Mouse (Mus musculus) ES-Bruce4 (cell line): ENCODE data around the gene Aebp2. TPM values are rescaled to one million over a fixed set of nuclear protein-coding genes. Genes with fewer than 3 reads are reported as not detected.
A peak's percentile ranks its signal among the peaks of the same experiment; 100 is the strongest.

ENCODE experiments used
- H3K27ac ChIP-seq: 2 replicates; pipeline ENCODE4 v1.5.1; 2012; ENCODE audit warnings: low read length, inconsistent platforms; ENCODE audit not compliant: insufficient read depth
- H3K27me3 ChIP-seq: 2 replicates; pipeline ENCODE4 v1.6.1; 2012; ENCODE audit warnings: mild to moderate bottlenecking, low read length, inconsistent platforms; ENCODE audit not compliant: control insufficient read depth, poor library complexity, insufficient read depth, severe bottlenecking
- H3K36me3 ChIP-seq: 2 replicates; pipeline ENCODE4 v1.6.1; 2012; ENCODE audit warnings: inconsistent platforms, mild to moderate bottlenecking, low read length, moderate library complexity; ENCODE audit not compliant: control insufficient read depth, poor library complexity, insufficient read depth, severe bottlenecking
- H3K4me1 ChIP-seq: one replicate; pipeline ENCODE4 v1.8.1; 2011; ENCODE audit warnings: low read length; ENCODE audit not compliant: control insufficient read depth, insufficient read depth
- H3K4me3 ChIP-seq: 2 replicates; pipeline ENCODE4 v1.5.1; 2011; ENCODE audit warnings: low read depth, mild to moderate bottlenecking, low read length
- H3K9ac ChIP-seq: 2 replicates; pipeline ENCODE4 v1.6.1; 2012; ENCODE audit warnings: low read depth, mild to moderate bottlenecking, inconsistent platforms; ENCODE audit not compliant: poor library complexity, severe bottlenecking
- H3K9me3 ChIP-seq: replicated peaks from 2 replicates; pipeline ENCODE4 v1.6.1; 2012; ENCODE audit warnings: mild to moderate bottlenecking, low read length, inconsistent platforms; ENCODE audit not compliant: control insufficient read depth, poor library complexity, insufficient read depth, severe bottlenecking
- CTCF ChIP-seq: IDR thresholded peaks from one replicate; pipeline ENCODE4 v1.8.1; 2011; ENCODE audit warnings: low read depth, low read length
- EP300 ChIP-seq: IDR thresholded peaks from 2 replicates; pipeline ENCODE4 v1.6.1; 2011; ENCODE audit warnings: low read depth, low read length; ENCODE audit not compliant: insufficient read depth
- POLR2A ChIP-seq: IDR thresholded peaks from one replicate; pipeline ENCODE4 v1.8.1; 2011; ENCODE audit warnings: low read length; ENCODE audit not compliant: insufficient read depth
- polyA plus RNA-seq: library from polyadenylated mRNA; stranded (reverse); fragments of >200 nt; gene quantifications from 2 replicates; pipeline ENCODE4 v1.2.4, GENCODE M21; 2011; ENCODE audit warnings: low read depth; ENCODE audit not compliant: missing spikeins, insufficient read depth, insufficient read length

The Aebp2 gene
- polyA plus RNA-seq, 1 experiment, result 93.7 TPM

- TF ChIP-seq POLR2A (no peak), CTCF (no peak), EP300 (no peak)
- H3K27me3 ChIP-seq, result no peaks in the 10 kb centered on the region
- H3K9ac ChIP-seq, result no peak overlapping the region
- no peaks in the 10 kb centered on the region for H3K9me3 ChIP-seq
- no peaks in the 10 kb centered on the region for H3K36me3 ChIP-seq
- H3K4me3 ChIP-seq, result no peak overlapping the region
- H3K27ac ChIP-seq, result no peak overlapping the region
- H3K4me1 ChIP-seq, result no peaks in the 10 kb centered on the region
Measured at GRCm38 (mm10) chr6:140701259-140701658, 78.8 kb downstream of the Aebp2 start.

DNA sequence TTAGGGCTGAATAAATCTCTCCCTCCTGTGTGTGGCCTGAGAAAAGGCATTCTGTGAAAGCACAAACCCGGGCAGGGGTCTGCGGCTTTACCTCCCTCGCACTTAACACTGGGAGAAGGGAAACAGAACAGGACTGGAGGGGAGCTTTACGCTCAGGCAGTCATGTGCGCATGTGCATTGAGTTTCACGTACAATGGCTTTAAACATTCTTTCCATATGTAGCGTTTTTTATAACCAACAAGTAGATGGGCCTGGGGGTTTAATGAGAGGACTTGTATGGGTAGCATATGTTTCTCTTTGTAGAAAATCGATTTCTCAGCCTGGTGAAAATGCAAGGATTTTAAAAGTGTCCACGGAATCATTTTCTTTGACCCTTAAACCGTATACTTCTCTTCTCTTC, 82.7 kb downstream of the Aebp2 start:
- Histone ChIP-seq H3K36me3 (no peaks in the 10 kb centered on the region), H3K27me3 (no peaks in the 10 kb centered on the region), H3K9me3 (no peaks in the 10 kb centered on the region), H3K9ac (no peak overlapping the region), H3K4me3 (no peak overlapping the region), H3K4me1 (no peaks in the 10 kb centered on the region), H3K27ac (no peak overlapping the region)
- TF ChIP-seq POLR2A, result no peak
- TF ChIP-seq CTCF, result no peak
- no peak for TF ChIP-seq EP300

DNA sequence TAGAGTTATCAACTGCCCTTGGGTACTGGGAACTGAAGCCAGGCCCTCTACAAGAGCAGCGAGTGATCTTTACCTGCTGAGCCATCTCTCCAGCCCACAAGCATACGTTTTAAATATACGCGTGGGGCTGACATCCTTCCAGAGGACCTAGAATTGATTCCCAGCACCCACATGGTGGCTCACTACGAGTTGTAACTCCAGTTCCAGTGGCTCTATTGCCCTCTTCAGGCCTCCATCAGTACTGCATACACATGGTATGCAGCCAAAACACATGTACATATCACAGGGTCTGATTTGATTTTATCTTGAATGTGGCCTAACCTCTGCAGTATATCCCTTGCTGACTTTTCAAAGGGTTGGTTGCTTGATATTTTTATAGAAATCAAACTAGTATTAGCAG, 83.6 kb downstream of the Aebp2 start:
- H3K27ac ChIP-seq, result no peak overlapping the region

DNA sequence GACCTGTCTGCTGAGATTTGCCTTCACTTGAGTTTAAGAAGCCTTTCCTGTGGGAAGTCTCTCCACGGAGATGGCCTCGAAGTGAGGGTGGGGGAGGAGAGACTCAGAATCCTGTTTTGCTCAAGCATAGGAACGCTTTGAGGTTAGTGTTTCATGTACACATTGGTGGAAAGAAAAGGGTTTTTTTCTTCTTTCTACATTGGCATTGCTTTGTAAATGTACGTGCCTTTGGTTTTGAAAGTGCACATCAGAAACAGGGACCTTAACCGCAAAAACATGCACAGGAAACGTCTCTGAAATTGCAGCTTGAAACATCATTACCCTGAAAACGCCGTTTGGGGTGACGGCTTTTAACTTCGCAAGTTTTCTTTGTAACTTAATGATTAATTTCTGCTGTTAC, 85.6 kb downstream of the Aebp2 start:
- Histone ChIP-seq H3K9me3 (no peaks in the 10 kb centered on the region), H3K27ac (no peak overlapping the region), H3K4me3 (no peak overlapping the region), H3K4me1 (no peaks in the 10 kb centered on the region), H3K9ac (no peak overlapping the region), H3K27me3 (no peaks in the 10 kb centered on the region), H3K36me3 (no peaks in the 10 kb centered on the region)
- no peak for TF ChIP-seq POLR2A
- TF ChIP-seq EP300, result no peak
- TF ChIP-seq CTCF, result no peak

More for the DNA sequence above, 83.6 kb downstream of the Aebp2 start:
- H3K36me3 ChIP-seq, result no peaks in the 10 kb centered on the region
- no peaks in the 10 kb centered on the region for H3K27me3 ChIP-seq
- TF ChIP-seq CTCF (peak; percentile 11), POLR2A (no peak)
- no peak overlapping the region for H3K4me3 ChIP-seq
- H3K4me1 ChIP-seq, result no peaks in the 10 kb centered on the region
- H3K9ac ChIP-seq, result no peak overlapping the region
- H3K9me3 ChIP-seq, result no peaks in the 10 kb centered on the region

DNA sequence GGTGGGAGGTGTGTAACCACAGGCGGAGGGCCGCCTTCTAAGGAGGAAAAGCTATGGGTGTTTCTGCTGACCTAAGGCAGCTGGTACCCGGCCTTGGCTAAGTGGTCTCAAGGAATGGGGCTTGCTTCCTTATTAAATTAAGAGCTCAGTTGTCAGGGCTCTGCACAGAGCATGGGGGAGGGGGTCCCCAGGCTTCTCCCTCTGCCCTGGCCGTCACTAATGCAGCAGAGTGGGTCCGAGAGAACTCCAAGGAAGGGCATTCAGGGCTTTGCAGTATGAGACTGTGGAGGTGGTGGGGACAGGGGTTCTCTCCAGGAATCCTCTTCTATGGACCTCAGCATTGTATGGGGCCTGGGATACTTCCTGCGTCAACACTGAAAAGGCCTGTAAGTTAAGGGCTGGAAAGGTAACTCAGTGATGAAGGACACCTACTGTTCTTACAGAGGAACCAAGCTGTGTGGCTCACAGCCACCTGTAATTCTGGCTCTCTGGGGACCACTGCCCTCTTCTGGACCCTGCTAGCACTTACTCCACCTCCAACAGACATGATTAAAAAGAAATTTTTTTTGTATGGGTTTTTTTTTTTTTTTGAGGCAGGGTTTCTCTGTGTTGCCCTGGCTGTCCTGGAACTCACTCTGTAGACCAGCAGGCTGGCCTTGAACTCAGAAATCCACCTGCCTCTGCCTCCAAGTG, 87.1 kb downstream of the Aebp2 start:
- Histone ChIP-seq H3K27me3 (no peaks in the 10 kb centered on the region), H3K36me3 (no peaks in the 10 kb centered on the region), H3K4me1 (no peaks in the 10 kb centered on the region), H3K9ac (no peak overlapping the region), H3K27ac (no peak overlapping the region), H3K4me3 (no peak overlapping the region), H3K9me3 (no peaks in the 10 kb centered on the region)
- TF ChIP-seq POLR2A, result no peak
- peak; percentile 58 for TF ChIP-seq CTCF
- TF ChIP-seq EP300, result no peak

GRCm38 (mm10) chr6:140712754-140713153, 90.3 kb downstream of the Aebp2 start:
- Histone ChIP-seq H3K27me3 (no peaks in the 10 kb centered on the region), H3K9me3 (no peaks in the 10 kb centered on the region), H3K27ac (no peak overlapping the region), H3K9ac (no peak overlapping the region), H3K4me1 (no peaks in the 10 kb centered on the region), H3K4me3 (no peak overlapping the region), H3K36me3 (no peaks in the 10 kb centered on the region)
- TF ChIP-seq EP300 (no peak), CTCF (peak; percentile 68)
